Mouse (Mus musculus): ENCODE measurements at regions not wholly inside any gene's neighbourhood (a gene's known extent, or its start where the extent isn't known, plus 50 kb on each side); places are given as distances from the start of the nearest gene placed in this dataset.

DNA sequence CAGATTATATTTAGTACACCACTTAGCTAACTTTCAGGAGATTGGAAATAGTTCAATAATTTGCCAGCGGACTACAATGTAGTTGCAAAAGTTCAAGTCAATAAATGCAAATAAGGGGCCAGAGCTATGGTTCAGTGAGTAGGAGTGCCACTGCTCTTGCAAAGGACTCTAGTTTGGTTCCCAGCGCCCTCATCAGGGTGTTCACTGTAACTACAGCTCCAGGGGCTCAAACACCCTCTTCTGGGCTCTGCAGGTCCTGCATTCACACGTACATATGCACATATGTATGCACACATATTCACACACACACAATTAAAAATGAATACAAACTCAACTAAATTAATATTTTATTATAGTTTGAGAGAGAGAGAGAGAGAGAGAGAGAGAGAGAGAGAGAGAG is 74.1 kb upstream of the Auts2 start:
- no peaks in the 10 kb centered on the region; the same call in 1 of the 2 replicates for H3K9me3 ChIP-seq (ENCODE audit: control insufficient read depth, low read length)
- H3K4me1 ChIP-seq (ENCODE audit: control insufficient read depth, insufficient read depth, low read length): 0 out of 2 replicates have a peak, but pooled peaks cover 3% of the 10 kb centered on the region
- no peak overlapping the region for H3K4me2 ChIP-seq (ENCODE audit: low read depth, low read length)
- H3K4me3 ChIP-seq (ENCODE audit: low read depth, low read length): no peak overlapping the region
- DNase-seq (ENCODE audit: low spot score) (no peak), ATAC-seq (ENCODE audit: low read depth) (no peak)
- 70% methylated on average over 3 of the region's 3 CpGs for WGBS
- no peak overlapping the region for H3K9ac ChIP-seq (ENCODE audit: low read depth, low read length)
- H3K36me3 ChIP-seq (ENCODE audit: control insufficient read depth, insufficient read depth, low read length): no peaks in the 10 kb centered on the region
- H3K27ac ChIP-seq (replicated peaks; ENCODE audit: low read depth, low read length): no peak overlapping the region
- no peaks in the 10 kb centered on the region for H3K27me3 ChIP-seq (replicated peaks; ENCODE audit: control insufficient read depth, insufficient read depth, low read length)

- WGBS: 68% methylated on average over 4 of the region's 4 CpGs
- ATAC-seq (ENCODE audit: low read depth): no peak
- no peak overlapping the region for H3K27ac ChIP-seq (replicated peaks; ENCODE audit: low read depth, low read length)
These were observed 66.1 kb upstream of the Auts2 start for GRCm38 (mm10) chr5:132609251-132609650.

GRCm38 (mm10) chr5:132606216-132606615 is 63.1 kb upstream of the Auts2 start:
- Histone ChIP-seq H3K9ac (ENCODE audit: low read depth, low read length) (no peak overlapping the region), H3K27ac (replicated peaks; ENCODE audit: low read depth, low read length) (no peak overlapping the region), H3K36me3 (ENCODE audit: control insufficient read depth, insufficient read depth, low read length) (no peaks in the 10 kb centered on the region), H3K9me3 (ENCODE audit: control insufficient read depth, low read length) (no peaks in the 10 kb centered on the region), H3K27me3 (replicated peaks; ENCODE audit: control insufficient read depth, insufficient read depth, low read length) (no peaks in the 10 kb centered on the region), H3K4me3 (ENCODE audit: low read depth, low read length) (no peak overlapping the region), H3K4me2 (ENCODE audit: low read depth, low read length) (no peak overlapping the region), H3K4me1 (ENCODE audit: control insufficient read depth, insufficient read depth, low read length) (no peaks in the 10 kb centered on the region)
- WGBS: 64% methylated on average over 6 of the region's 6 CpGs
- ATAC-seq (ENCODE audit: low read depth): no peak
- no peak for DNase-seq (ENCODE audit: low spot score)

More at GRCm38 (mm10) chr5:132609251-132609650, 66.1 kb upstream of the Auts2 start:
- no peak for DNase-seq (ENCODE audit: low spot score)
- Histone ChIP-seq H3K9me3 (ENCODE audit: control insufficient read depth, low read length) (no peaks in the 10 kb centered on the region), H3K36me3 (ENCODE audit: control insufficient read depth, insufficient read depth, low read length) (no peaks in the 10 kb centered on the region), H3K9ac (ENCODE audit: low read depth, low read length) (no peak overlapping the region), H3K4me1 (ENCODE audit: control insufficient read depth, insufficient read depth, low read length) (no peaks in the 10 kb centered on the region), H3K4me3 (ENCODE audit: low read depth, low read length) (no peak overlapping the region), H3K4me2 (ENCODE audit: low read depth, low read length) (no peak overlapping the region), H3K27me3 (replicated peaks; ENCODE audit: control insufficient read depth, insufficient read depth, low read length) (no peaks in the 10 kb centered on the region)

GRCm38 (mm10) chr5:132594796-132595195 is 51.7 kb upstream of the Auts2 start:
- Histone ChIP-seq H3K36me3 (ENCODE audit: control insufficient read depth, insufficient read depth, low read length) (no peaks in the 10 kb centered on the region), H3K4me2 (ENCODE audit: low read depth, low read length) (no peak overlapping the region), H3K27ac (replicated peaks; ENCODE audit: low read depth, low read length) (no peak overlapping the region), H3K4me3 (ENCODE audit: low read depth, low read length) (no peak overlapping the region), H3K4me1 (ENCODE audit: control insufficient read depth, insufficient read depth, low read length) (no peaks in the 10 kb centered on the region), H3K9me3 (ENCODE audit: control insufficient read depth, low read length) (no peaks in the 10 kb centered on the region), H3K9ac (ENCODE audit: low read depth, low read length) (no peak overlapping the region), H3K27me3 (replicated peaks; ENCODE audit: control insufficient read depth, insufficient read depth, low read length) (no peaks in the 10 kb centered on the region)
- ATAC-seq (ENCODE audit: low read depth): no peak
- WGBS: 51% methylated on average over 6 of the region's 6 CpGs
- DNase-seq (ENCODE audit: low spot score): peak; percentile 22
